8 mouse cellular contexts compared by ENCODE assay signal in genomic region chr1:161250031-161250603, GRCm38 (mm10). TPM values are rescaled to one million over a fixed set of nuclear protein-coding genes. Genes with fewer than 3 reads are reported as not detected.
A peak's percentile ranks its signal among the peaks of the same experiment; 100 is the strongest.
DNase-seq lines count a peak whose midpoint lies in the region; ATAC-seq and TF ChIP-seq lines count a peak whose summit lies in the region.

No protein-coding gene starts in this region.

- WGBS in forebrain, embryonic 11.5 days: 1% methylated on average over 15 of the region's 15 CpGs
- WGBS in hindbrain, embryonic 12.5 days: 2% methylated on average over 15 of the region's 15 CpGs
- under 1% methylated on average over 15 of the region's 15 CpGs for WGBS in macrophage (ENCODE audit: missing documents)

- peak; percentile 9; the same call in 1 of the 2 replicates for ATAC-seq in cerebellum, adult (ENCODE audit: insufficient number of reproducible peaks, low FRiP score, low TSS enrichment)
- peak; percentile 71 for ATAC-seq in forebrain, embryonic 11.5 days (replicated peaks; ENCODE audit: low FRiP score)
- ATAC-seq in hindbrain, embryonic 12.5 days (ENCODE audit: low FRiP score): peak; percentile 74

- no peak for TF ChIP-seq CTCF in brain, embryonic 14.5 days (IDR thresholded peaks at IDR 0.05; ENCODE audit: borderline replicate concordance, extremely low read depth, insufficient read depth, insufficient read length)
- no peak for TF ChIP-seq CTCF in left cerebral cortex, adult 2 months (IDR thresholded peaks at IDR 0.05)

- peaks cover 55% of the 10 kb centered on the region for H3K79me2 ChIP-seq in macrophage (ENCODE audit: inconsistent target)

- no peaks in the 10 kb centered on the region for H3K36me3 ChIP-seq in forebrain, embryonic 11.5 days (ENCODE audit: control insufficient read depth, insufficient read depth, low read length)
- H3K36me3 ChIP-seq in hindbrain, embryonic 12.5 days: 0 out of 2 replicates have a peak, but pooled peaks cover 2% of the 10 kb centered on the region
- H3K36me3 ChIP-seq in macrophage (ENCODE audit: inconsistent target): no peaks in the 10 kb centered on the region

- H3K9me3 ChIP-seq in forebrain, embryonic 11.5 days (ENCODE audit: control insufficient read depth, low read length): no peaks in the 10 kb centered on the region
- H3K9me3 ChIP-seq in hindbrain, embryonic 12.5 days (replicated peaks): no peaks in the 10 kb centered on the region

- 0 out of 2 replicates have a peak, but pooled peaks cover 4% of the 10 kb centered on the region for H3K4me1 ChIP-seq in forebrain, embryonic 11.5 days (replicated peaks; ENCODE audit: control insufficient read depth, insufficient read depth, low read length)
- H3K4me1 ChIP-seq in hindbrain, embryonic 12.5 days: peaks cover 25% of the 10 kb centered on the region

- DNase-seq in cerebellum, adult 8-10 months: no peak
- peak; percentile 83 for DNase-seq in brain, embryonic 14.5 days (ENCODE audit: low read depth)
- peak; percentile 77 for DNase-seq in forebrain, embryonic 11.5 days (ENCODE audit: low spot score)
- peak; percentile 25 to 31 for DNase-seq in left cerebral cortex, adult 2 months (ENCODE audit: extremely low spot score in 1 of 2, low spot score in 2 of 2)
- peak; percentile 12 for DNase-seq in skeletal muscle tissue, adult 2 months (ENCODE audit: low read depth, low spot score)

- H3K27ac ChIP-seq in forebrain, embryonic 11.5 days (ENCODE audit: low read depth, low read length): peak overlapping the region; percentile 19
- H3K27ac ChIP-seq in hindbrain, embryonic 12.5 days: peak overlapping the region; percentile 35; the same call in 1 of the 2 replicates
- peak overlapping the region; percentile 96 for H3K27ac ChIP-seq in left cerebral cortex, adult 2 months
- peak overlapping the region; percentile 41 for H3K27ac ChIP-seq in macrophage

- no peaks in the 10 kb centered on the region for H3K27me3 ChIP-seq in forebrain, embryonic 11.5 days (ENCODE audit: control insufficient read depth, insufficient read depth, low read length)
- peaks cover 6% of the 10 kb centered on the region; the same call in 1 of the 2 replicates for H3K27me3 ChIP-seq in hindbrain, embryonic 12.5 days

- H3K4me3 ChIP-seq in forebrain, embryonic 11.5 days (ENCODE audit: low read depth, low read length): peak overlapping the region; percentile 59
- peak overlapping the region; percentile 79 for H3K4me3 ChIP-seq in hindbrain, embryonic 12.5 days
- H3K4me3 ChIP-seq in left cerebral cortex, adult 2 months: peak overlapping the region; percentile 95
- peak overlapping the region; percentile 80 for H3K4me3 ChIP-seq in macrophage (ENCODE audit: inconsistent target)

- intact Hi-C loops in left cerebral cortex, adult 2 months (cut with DNase I): loop anchor here (5.0 kb wide), 1 partner anchor 118 kb away; the partner anchor contains the start of gene Klhl20

- TF ChIP-seq POLR2A in brain, embryonic 14.5 days (IDR thresholded peaks at IDR 0.05; ENCODE audit: borderline replicate concordance, extremely low read depth, insufficient read depth, insufficient read length, poor library complexity, severe bottlenecking): no peak

- H3K9ac ChIP-seq in forebrain, embryonic 11.5 days (ENCODE audit: low read length): peak overlapping the region; percentile 82
- H3K9ac ChIP-seq in hindbrain, embryonic 12.5 days: peak overlapping the region; percentile 85

- H3K4me2 ChIP-seq in forebrain, embryonic 11.5 days (ENCODE audit: low read depth, low read length, severe bottlenecking): peak overlapping the region; percentile 78
- H3K4me2 ChIP-seq in hindbrain, embryonic 12.5 days (replicated peaks): peak overlapping the region; percentile 60

RNA-seq across cellular contexts. Expression of gene Prdx6, which starts 0.9 kb away (rescaled TPM):
- polyA plus RNA-seq in brain, embryonic 14.5 days (2012; rRNA removed): 90.2 and 99.6 TPM in 2 replicates
- 443 and 453 TPM in 2 replicates for polyA plus RNA-seq in forebrain, embryonic 11.5 days (2014; fragmentation: Nextera tagmentation; extraction: Ambion mirVana)
- 314 and 331 TPM in 2 replicates for polyA plus RNA-seq in hindbrain, embryonic 12.5 days (2016; fragmentation: Nextera tagmentation; extraction: Ambion mirVana)
- 100 to 1,000 TPM; 321 to 326 TPM for total RNA-seq in left cerebral cortex, adult 2 months (2021)
- total RNA-seq in macrophage (2018; cell fraction: chromatin; rRNA removed): 10 to 100 TPM; 12.8 to 86.7 (median 26.0) TPM
- 10 to 100 TPM; 48.3 to 97.8 (median 70.6) TPM for total RNA-seq in macrophage (2018; cell fraction: cytosol; rRNA removed)
- 10 to 100 TPM; 24.7 to 75.6 (median 38.3) TPM for total RNA-seq in macrophage (2018; cell fraction: nucleus; rRNA removed)
- polyA plus RNA-seq in macrophage (2018): 55.2 to 86.2 TPM (median 66.0 TPM) in 3 replicates

Comparison
In these comparisons a context has a peak if more than half of its experiments do, and no peak if none do; other contexts are left out.
1. ATAC-seq: peak in every context shown above with its lines; median percentile 74 in hindbrain, embryonic 12.5 days; 71 in forebrain, embryonic 11.5 days; 9 in cerebellum, adult.
2. H3K27ac ChIP-seq: peak in every context shown above with its lines; median percentile 96 in left cerebral cortex, adult 2 months; 41 in macrophage; 35 in hindbrain, embryonic 12.5 days; 19 in forebrain, embryonic 11.5 days.